Mouse (Mus musculus) heart, adult 2 months (tissue): ENCODE measurements around the gene Pld5. TPM values are rescaled to one million over a fixed set of nuclear protein-coding genes. Genes with fewer than 3 reads are reported as not detected.

Experiments used
- DNase-seq, 2 experiments: peaks; one replicate each; pipeline ENCODE4 v3.0.0; 2021
- H3K27ac ChIP-seq: fragments of 200-600 bp; 2 replicates; pipeline ENCODE4 v1.8.1; 2022
- H3K27me3 ChIP-seq: fragments of 200-500 bp; 2 replicates; pipeline ENCODE4 v1.6.1; 2012; ENCODE audit warnings: mild to moderate bottlenecking, low read length, inconsistent platforms, mixed read lengths; ENCODE audit not compliant: control insufficient read depth, insufficient read depth
- H3K36me3 ChIP-seq: fragments of 200-500 bp; 2 replicates; pipeline ENCODE4 v1.6.1; 2012; ENCODE audit warnings: low read length, inconsistent platforms; ENCODE audit not compliant: control insufficient read depth, insufficient read depth
- H3K4me1 ChIP-seq: fragments of 200-500 bp; 2 replicates; pipeline ENCODE4 v1.6.1; 2011; ENCODE audit warnings: low read length; ENCODE audit not compliant: control insufficient read depth, insufficient read depth
- H3K4me3 ChIP-seq: fragments of 200-600 bp; 2 replicates; pipeline ENCODE4 v1.8.1; 2022
- H3K79me2 ChIP-seq: fragments of 200-500 bp; replicated peaks from 2 replicates; pipeline ENCODE4 v1.6.1; 2012; ENCODE audit warnings: mild to moderate bottlenecking, inconsistent platforms, low read length, moderate library complexity, mixed read lengths; ENCODE audit not compliant: control insufficient read depth, insufficient read depth
- H3K9ac ChIP-seq: fragments of 200-500 bp; 2 replicates; pipeline ENCODE4 v1.6.1; 2012; ENCODE audit warnings: low read depth, mild to moderate bottlenecking, control low read depth, inconsistent platforms, low read length, mixed read lengths
- CTCF ChIP-seq: fragments of 200-600 bp; IDR thresholded peaks from 2 replicates; pipeline ENCODE4 v1.8.1; 2022; ENCODE audit warnings: antibody characterized with exemption, mild to moderate bottlenecking, moderate library complexity
- EP300 ChIP-seq: fragments of 200-500 bp; IDR thresholded peaks from 2 replicates; pipeline ENCODE4 v1.6.1; 2011; ENCODE audit warnings: low read depth, low read length, control low read depth; ENCODE audit not compliant: insufficient read depth
- POLR2A ChIP-seq: fragments of 200-500 bp; IDR thresholded peaks from 2 replicates; pipeline ENCODE4 v1.6.1; 2011; ENCODE audit warnings: mild to moderate bottlenecking, low read depth, low read length, control low read depth; ENCODE audit not compliant: insufficient read depth
- WGBS: fragments of 180-500 bp; shearing (Covaris S2); methylation state at CpG from one replicate; pipeline ENCODE4 v1.1.7; 2018; 5-methylcytosine and 5-hydroxymethylcytosine counted together
- intact Hi-C: fragments of 180-260 bp; cut with DNase I; formaldehyde crosslinking; loops from one replicate; pipeline ENCODE4 v1.15.1; 2025
- polyA plus RNA-seq: library from polyadenylated mRNA; depleted of rRNA; stranded (reverse); fragments of >200 nt; gene quantifications from 2 replicates; pipeline ENCODE4 v1.2.3, GENCODE M21; 2012
- total RNA-seq, 2 experiments: library from RNA; stranded (reverse); gene quantifications; 2 replicates each; pipeline ENCODE4 v1.2.3; 2021

The Pld5 gene
- total and polyA plus RNA-seq, 3 experiments, result 0.08 to 0.11 TPM; not detected in 1

DNA sequence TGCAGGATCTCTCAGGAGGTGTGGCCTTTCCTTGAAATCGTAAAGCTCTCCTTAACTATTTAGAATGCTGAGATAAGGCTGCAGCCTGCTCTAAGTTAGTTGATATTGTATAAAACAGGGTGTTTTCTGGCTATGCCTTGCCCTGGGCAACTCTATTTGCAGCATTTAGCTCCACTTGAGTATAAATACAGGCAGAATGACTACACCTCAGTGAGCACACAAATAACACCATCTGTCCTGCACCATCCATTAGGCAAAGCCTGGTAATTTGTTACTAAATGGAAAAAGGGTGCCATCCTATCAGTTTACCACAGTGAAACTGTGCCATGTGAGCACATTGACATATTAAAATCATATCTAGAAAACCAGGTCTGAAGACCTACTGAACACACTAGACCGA lies 149.3 kb downstream of the Pld5 start:
- Histone ChIP-seq H3K79me2 (no peaks in the 10 kb centered on the region; the same call in 1 of the 2 replicates), H3K27ac (no peak overlapping the region), H3K27me3 (no peaks in the 10 kb centered on the region), H3K4me1 (no peaks in the 10 kb centered on the region), H3K36me3 (no peaks in the 10 kb centered on the region), H3K9ac (no peak overlapping the region), H3K4me3 (no peak overlapping the region)
- WGBS, result 48% methylated on average over 2 of the region's 2 CpGs
- intact Hi-C loops, result no loop called here
- no peak for DNase-seq
- TF ChIP-seq POLR2A, result no peak
- no peak for TF ChIP-seq EP300
- no peak for TF ChIP-seq CTCF

DNA sequence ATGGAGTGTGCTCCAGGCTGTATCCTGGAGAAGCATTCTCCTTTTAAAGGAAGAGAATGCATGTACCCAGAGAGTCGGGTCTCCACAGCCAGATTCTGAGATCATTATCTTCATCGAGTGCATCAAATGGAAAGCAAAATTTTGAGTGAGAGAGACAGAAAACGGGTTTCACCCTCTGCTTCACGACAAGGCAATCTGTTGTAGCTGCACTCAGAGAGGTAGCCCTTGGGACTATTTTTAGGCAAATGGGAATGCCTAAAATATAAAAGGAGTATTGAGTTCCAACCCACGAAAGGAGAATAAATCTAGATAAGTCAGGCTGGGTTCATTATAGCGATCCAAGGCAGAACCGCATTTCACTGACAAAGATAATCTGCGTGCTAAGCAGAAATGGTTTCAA lies 150.7 kb downstream of the Pld5 start:
- WGBS, result 42% methylated on average over 8 of the region's 8 CpGs
- H3K36me3 ChIP-seq, result no peaks in the 10 kb centered on the region
- H3K79me2 ChIP-seq, result no peaks in the 10 kb centered on the region; the same call in 1 of the 2 replicates
- H3K9ac ChIP-seq, result no peak overlapping the region
- no peaks in the 10 kb centered on the region for H3K27me3 ChIP-seq
- H3K27ac ChIP-seq, result no peak overlapping the region
- intact Hi-C loops, result no loop called here
- no peak for DNase-seq
- H3K4me1 ChIP-seq, result no peaks in the 10 kb centered on the region
- no peak overlapping the region for H3K4me3 ChIP-seq
- no peak for TF ChIP-seq POLR2A
- no peak for TF ChIP-seq EP300
- TF ChIP-seq CTCF, result no peak

DNA sequence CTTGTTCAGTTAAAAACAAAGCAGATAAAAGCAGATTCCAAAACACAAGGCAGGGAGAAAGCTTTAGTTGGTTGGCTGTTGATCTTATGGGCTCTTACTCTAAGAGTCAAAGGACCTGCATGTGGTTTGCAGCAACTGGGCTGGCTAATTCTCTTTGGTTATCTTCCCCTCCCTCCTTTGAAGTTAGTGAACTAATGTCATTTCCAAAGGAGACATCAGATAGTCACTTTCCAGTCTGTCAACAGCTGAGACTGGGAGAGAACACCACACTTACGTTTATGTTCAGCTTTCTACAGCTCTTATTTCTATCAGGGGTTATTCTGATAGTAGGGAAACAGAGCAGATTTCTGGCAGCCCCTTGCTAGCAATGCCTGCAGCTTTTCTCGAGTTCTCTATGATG lies 151.3 kb downstream of the Pld5 start:
- Histone ChIP-seq H3K27ac (no peak overlapping the region), H3K36me3 (no peaks in the 10 kb centered on the region), H3K4me1 (no peaks in the 10 kb centered on the region), H3K79me2 (no peaks in the 10 kb centered on the region; the same call in 1 of the 2 replicates), H3K9ac (no peak overlapping the region), H3K27me3 (no peaks in the 10 kb centered on the region), H3K4me3 (no peak overlapping the region)
- TF ChIP-seq POLR2A (no peak), CTCF (no peak), EP300 (no peak)
- no peak for DNase-seq
- WGBS, result 18% methylated on average over 2 of the region's 2 CpGs
- intact Hi-C loops, result no loop called here

DNA sequence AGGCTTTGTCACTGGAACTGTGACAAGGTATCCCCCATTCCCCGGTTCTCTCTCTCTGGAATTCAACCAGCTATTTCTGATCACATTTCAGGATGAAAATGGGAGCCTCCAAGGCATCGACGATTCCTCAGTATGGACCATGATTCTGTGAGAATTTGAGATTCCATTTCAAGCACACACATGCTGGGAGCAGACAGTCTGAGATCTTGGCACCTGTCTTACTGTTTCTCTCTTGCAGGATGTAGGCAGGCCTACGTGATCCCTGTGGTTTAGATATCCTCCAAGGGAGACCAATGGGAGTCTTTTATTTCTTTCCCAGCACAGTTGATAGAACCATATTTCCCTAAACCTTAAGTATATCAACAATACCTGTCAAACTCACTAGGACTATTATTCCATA lies 159.5 kb downstream of the Pld5 start:
- Histone ChIP-seq H3K9ac (no peak overlapping the region), H3K27me3 (no peaks in the 10 kb centered on the region), H3K79me2 (no peaks in the 10 kb centered on the region), H3K36me3 (no peaks in the 10 kb centered on the region), H3K27ac (no peak overlapping the region), H3K4me1 (no peaks in the 10 kb centered on the region), H3K4me3 (no peak overlapping the region)
- no peak for DNase-seq
- 79% methylated on average over 4 of the region's 4 CpGs for WGBS
- intact Hi-C loops, result no loop called here
- no peak for TF ChIP-seq CTCF
- no peak for TF ChIP-seq POLR2A
- TF ChIP-seq EP300, result no peak

DNA sequence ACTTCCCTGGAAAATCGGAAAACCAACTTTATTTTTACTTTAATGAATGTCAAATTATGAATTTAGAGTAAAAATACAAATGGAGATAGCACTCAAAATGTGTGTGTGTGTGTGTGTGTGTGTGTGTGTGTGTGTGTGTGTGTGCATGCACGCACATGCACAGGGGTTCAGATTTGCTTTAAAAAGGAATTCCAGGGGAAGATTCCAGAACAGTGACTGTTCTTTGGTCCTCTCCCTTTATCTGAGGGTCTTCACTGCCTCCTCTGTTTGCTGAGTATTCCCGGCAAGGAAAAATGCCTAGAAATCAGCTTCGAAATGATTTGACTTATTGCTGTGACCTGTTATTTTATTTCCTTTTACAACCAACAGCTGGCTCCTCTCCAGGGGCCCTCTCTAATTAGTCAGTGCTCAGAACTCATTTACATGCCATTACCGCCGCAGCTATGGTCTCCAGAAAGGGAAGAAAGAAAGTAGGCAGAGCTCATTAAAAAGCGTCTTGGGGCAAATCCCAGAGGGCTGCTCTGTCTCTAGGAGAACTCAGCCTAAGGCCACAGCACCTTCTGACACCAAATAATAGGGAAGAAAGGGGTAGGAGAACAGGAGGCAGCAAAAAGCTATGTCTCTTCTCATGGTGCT lies 176.3 kb downstream of the Pld5 start:
- H3K36me3 ChIP-seq, result no peaks in the 10 kb centered on the region
- DNase-seq, result no peak
- intact Hi-C loops, result no loop called here
- no peak overlapping the region for H3K27ac ChIP-seq
- no peak for TF ChIP-seq CTCF
- no peak for TF ChIP-seq POLR2A
- no peak for TF ChIP-seq EP300
- no peak overlapping the region for H3K4me3 ChIP-seq
- H3K4me1 ChIP-seq, result no peaks in the 10 kb centered on the region
- H3K79me2 ChIP-seq, result no peaks in the 10 kb centered on the region
- H3K9ac ChIP-seq, result no peak overlapping the region
- H3K27me3 ChIP-seq, result no peaks in the 10 kb centered on the region
- WGBS, result 45% methylated on average over 7 of the region's 7 CpGs

DNA sequence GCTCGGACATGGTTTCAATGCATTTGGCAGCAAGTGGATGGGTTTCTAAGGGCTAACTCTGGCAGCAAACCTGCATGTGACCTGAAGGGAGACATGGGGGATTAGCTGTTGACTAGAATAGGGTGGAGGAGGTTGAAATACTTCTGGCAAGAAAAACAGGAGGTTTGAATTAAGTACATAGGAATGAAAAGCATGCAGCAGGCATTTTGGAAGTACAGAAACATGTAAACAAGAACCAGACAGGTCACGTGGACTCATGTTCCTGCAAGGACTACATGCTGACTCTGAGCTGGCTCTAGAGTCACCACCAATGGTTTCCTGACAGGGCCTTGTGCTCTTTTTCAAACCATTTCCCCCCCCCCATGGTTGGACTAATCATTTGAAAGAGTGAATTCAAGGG lies 183.0 kb downstream of the Pld5 start:
- H3K4me3 ChIP-seq, result no peak overlapping the region
- H3K27ac ChIP-seq, result no peak overlapping the region
- no peaks in the 10 kb centered on the region for H3K4me1 ChIP-seq
- H3K36me3 ChIP-seq, result no peaks in the 10 kb centered on the region
- H3K27me3 ChIP-seq, result peaks cover 1% of the 10 kb centered on the region; the same call in 1 of the 2 replicates
- intact Hi-C loops, result no loop called here
- WGBS, result 63% methylated on average over 2 of the region's 2 CpGs
- no peak for TF ChIP-seq POLR2A
- no peak for TF ChIP-seq CTCF
- TF ChIP-seq EP300, result no peak
- no peak overlapping the region for H3K9ac ChIP-seq
- no peaks in the 10 kb centered on the region for H3K79me2 ChIP-seq
- DNase-seq, result no peak

DNA sequence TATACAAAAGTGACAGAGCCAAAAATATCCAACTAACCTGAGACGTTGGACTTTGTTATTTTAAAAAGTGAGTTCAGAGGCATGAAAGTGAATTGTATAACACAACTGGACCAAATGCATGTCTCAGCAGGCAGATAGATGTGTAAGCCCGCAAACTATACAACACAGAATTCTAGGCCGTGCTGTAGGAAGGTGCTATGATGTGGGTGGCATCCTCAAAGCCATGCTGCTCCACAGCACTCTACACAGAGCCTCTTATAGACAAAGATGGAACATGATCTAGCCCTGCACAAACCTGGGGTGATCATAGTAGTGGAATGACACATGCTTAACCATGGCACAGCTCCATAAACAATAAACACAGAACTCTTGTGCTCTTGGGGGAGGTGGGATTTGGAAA lies 185.7 kb downstream of the Pld5 start:
- TF ChIP-seq CTCF (no peak), EP300 (no peak), POLR2A (no peak)
- intact Hi-C loops, result no loop called here
- Histone ChIP-seq H3K27me3 (peaks cover 1% of the 10 kb centered on the region; the same call in 1 of the 2 replicates), H3K4me1 (no peaks in the 10 kb centered on the region), H3K79me2 (no peaks in the 10 kb centered on the region), H3K4me3 (no peak overlapping the region), H3K36me3 (no peaks in the 10 kb centered on the region), H3K27ac (no peak overlapping the region), H3K9ac (no peak overlapping the region)
- WGBS, result 72% methylated on average over 3 of the region's 3 CpGs
- no peak for DNase-seq
